ENCODE assay signal across 10 mouse cellular contexts in genomic region chr7:70348064-70348976, GRCm38 (mm10). TPM values are rescaled to one million over a fixed set of nuclear protein-coding genes. Genes with fewer than 3 reads are reported as not detected.
A peak's percentile ranks its signal among the peaks of the same experiment; 100 is the strongest.
DNase-seq lines count a peak whose midpoint lies in the region; ATAC-seq lines count a peak whose summit lies in the region.
"Had no signal": no experiment of that assay in that cellular context is flagged by ENCODE, and none has a peak within 500 bp of the region (broad histone marks: within the 10 kb centered on the region; RNA-seq: fewer than 3 reads in every experiment).

No protein-coding gene starts in this region.

- WGBS in heart, embryonic 13.5 days, result 15% methylated on average over 30 of the region's 30 CpGs
- WGBS in forebrain, embryonic 11.5 days, result 3% methylated on average over 30 of the region's 30 CpGs
- 14% methylated on average over 30 of the region's 30 CpGs for WGBS in kidney, embryonic 16.5 days
- WGBS in neural tube, embryonic 12.5 days, result 8% methylated on average over 30 of the region's 30 CpGs

- peak overlapping the region; percentile 13; the same call in 1 of the 2 replicates for H3K4me3 ChIP-seq in heart, embryonic 13.5 days
- H3K4me3 ChIP-seq in forebrain, embryonic 11.5 days (ENCODE audit: low read depth, low read length), result peak overlapping the region; percentile 59
- H3K4me3 ChIP-seq in kidney, embryonic 16.5 days (ENCODE audit: low read length), result peak overlapping the region; percentile 66
- H3K4me3 ChIP-seq in neural tube, embryonic 12.5 days, result peak overlapping the region; percentile 7; the same call in 1 of the 2 replicates

- peak overlapping the region; percentile 45 for H3K9ac ChIP-seq in heart, embryonic 13.5 days
- peak overlapping the region; percentile 91 for H3K9ac ChIP-seq in forebrain, embryonic 11.5 days (ENCODE audit: low read length)
- peak overlapping the region; percentile 81 for H3K9ac ChIP-seq in kidney, embryonic 16.5 days (replicated peaks; ENCODE audit: low read length)
- peak overlapping the region; percentile 56 for H3K9ac ChIP-seq in neural tube, embryonic 12.5 days

- H3K27me3 ChIP-seq in heart, embryonic 13.5 days (replicated peaks), result peaks cover 84% of the 10 kb centered on the region
- peaks cover 57% of the 10 kb centered on the region for H3K27me3 ChIP-seq in forebrain, embryonic 11.5 days (ENCODE audit: control insufficient read depth, insufficient read depth, low read length)
- H3K27me3 ChIP-seq in kidney, embryonic 16.5 days (ENCODE audit: insufficient read depth, low read length), result no peaks in the 10 kb centered on the region
- H3K27me3 ChIP-seq in neural tube, embryonic 12.5 days (replicated peaks), result peaks cover 13% of the 10 kb centered on the region; the same call in 1 of the 2 replicates
- H3K27me3 ChIP-seq: CH12.LX had no signal

- no peak for ATAC-seq in heart, embryonic 13.5 days (ENCODE audit: extremely low read depth, insufficient number of reproducible peaks, low FRiP score, low TSS enrichment)
- no peak for ATAC-seq in forebrain, embryonic 11.5 days (replicated peaks; ENCODE audit: low FRiP score)
- no peak for ATAC-seq in kidney, embryonic 16.5 days (ENCODE audit: low FRiP score, low TSS enrichment)
- ATAC-seq in neural tube, embryonic 12.5 days (ENCODE audit: low FRiP score, low read depth), result no peak
- ATAC-seq in erythroblast, adult 5-6 weeks (replicated peaks; ENCODE audit: low FRiP score, poor library complexity, severe bottlenecking), result no peak

- no peaks in the 10 kb centered on the region for H3K36me3 ChIP-seq in heart, embryonic 13.5 days
- no peaks in the 10 kb centered on the region for H3K36me3 ChIP-seq in forebrain, embryonic 11.5 days (ENCODE audit: control insufficient read depth, insufficient read depth, low read length)
- peaks cover 6% of the 10 kb centered on the region; the same call in 1 of the 2 replicates for H3K36me3 ChIP-seq in kidney, embryonic 16.5 days (ENCODE audit: insufficient read depth, low read length)
- H3K36me3 ChIP-seq in neural tube, embryonic 12.5 days, result no peaks in the 10 kb centered on the region

- H3K27ac ChIP-seq in heart, embryonic 13.5 days (replicated peaks), result peak overlapping the region; percentile 50
- peak overlapping the region; percentile 96 for H3K27ac ChIP-seq in forebrain, embryonic 11.5 days (ENCODE audit: low read depth, low read length)
- H3K27ac ChIP-seq in kidney, embryonic 16.5 days (ENCODE audit: low read length), result peak overlapping the region; percentile 92
- peak overlapping the region; percentile 50; the same call in 1 of the 2 replicates for H3K27ac ChIP-seq in neural tube, embryonic 12.5 days

- H3K4me1 ChIP-seq in heart, embryonic 13.5 days, result peaks cover 50% of the 10 kb centered on the region
- peaks cover 23% of the 10 kb centered on the region for H3K4me1 ChIP-seq in forebrain, embryonic 11.5 days (replicated peaks; ENCODE audit: control insufficient read depth, insufficient read depth, low read length)
- peaks cover 70% of the 10 kb centered on the region for H3K4me1 ChIP-seq in kidney, embryonic 16.5 days (ENCODE audit: insufficient read depth, low read length)
- peaks cover 63% of the 10 kb centered on the region for H3K4me1 ChIP-seq in neural tube, embryonic 12.5 days

- H3K9me3 ChIP-seq in heart, embryonic 13.5 days, result no peaks in the 10 kb centered on the region
- H3K9me3 ChIP-seq in forebrain, embryonic 11.5 days (ENCODE audit: control insufficient read depth, low read length), result no peaks in the 10 kb centered on the region
- H3K9me3 ChIP-seq in kidney, embryonic 16.5 days (ENCODE audit: low read length), result no peaks in the 10 kb centered on the region
- H3K9me3 ChIP-seq in neural tube, embryonic 12.5 days, result no peaks in the 10 kb centered on the region

- peak overlapping the region; percentile 87 for H3K4me2 ChIP-seq in heart, embryonic 13.5 days
- H3K4me2 ChIP-seq in forebrain, embryonic 11.5 days (ENCODE audit: low read depth, low read length, severe bottlenecking), result peak overlapping the region; percentile 92
- H3K4me2 ChIP-seq in kidney, embryonic 16.5 days (replicated peaks; ENCODE audit: low read depth, low read length), result peak overlapping the region; percentile 86
- H3K4me2 ChIP-seq in neural tube, embryonic 12.5 days (replicated peaks), result peak overlapping the region; percentile 82

- no peak for DNase-seq in heart, adult 8-10 months (ENCODE audit: low spot score)
- peak; percentile 66 for DNase-seq in forebrain, embryonic 11.5 days (ENCODE audit: low spot score)
- no peak for DNase-seq in left cerebral cortex, postnatal 36 days (ENCODE audit: low spot score in 2 of 2)
- no peak for DNase-seq in cerebellum, adult 8-10 months

- intact Hi-C loops in left cerebral cortex, postnatal 36 days (cut with DNase I), result loop anchor here (5.0 to 10.0 kb wide), 3 partner anchors 1064 to 1886 kb away; no protein-coding TSS in a partner anchor

RNA-seq across cellular contexts. Expression of gene Nr2f2, which starts 18.2 kb away (rescaled TPM):
- 24.5 and 27.3 TPM in 2 replicates for polyA plus RNA-seq in heart, embryonic 13.5 days (2015; fragmentation: Nextera tagmentation; extraction: Ambion mirVana)
- total RNA-seq in heart, adult 8-10 months (2022), result 10 to 100 TPM; 12.5 to 23.1 (median 20.3) TPM
- 124 and 137 TPM in 2 replicates for polyA plus RNA-seq in forebrain, embryonic 11.5 days (2014; fragmentation: Nextera tagmentation; extraction: Ambion mirVana)
- 165 and 186 TPM in 2 replicates for polyA plus RNA-seq in kidney, embryonic 16.5 days (2015; fragmentation: Nextera tagmentation; extraction: Ambion mirVana)
- 101 and 103 TPM in 2 replicates for polyA plus RNA-seq in neural tube, embryonic 12.5 days (2016; fragmentation: Nextera tagmentation; extraction: Ambion mirVana)
- total RNA-seq in erythroblast, adult 5-6 weeks (2015; ENCODE audit: low replicate concordance), result not detected in 2 replicates
- total RNA-seq in erythroblast, adult 5-6 weeks (2017; ENCODE audit: low replicate concordance), result not detected in 2 replicates
- 10 to 100 TPM; 24.8 to 41.3 TPM for total RNA-seq in left cerebral cortex, postnatal 36 days (2021)
- total RNA-seq: CH12.LX; neutrophil, adult 5-6 weeks had no signal

Comparison
In these comparisons a context has a peak if more than half of its experiments do, and no peak if none do; other contexts are left out.
1. H3K4me3 ChIP-seq: peak in every context shown above with its lines; median percentile 66 in kidney, embryonic 16.5 days; 59 in forebrain, embryonic 11.5 days; 13 in heart, embryonic 13.5 days; 7 in neural tube, embryonic 12.5 days.